Mouse (Mus musculus) embryonic facial prominence, embryonic 13.5 days (tissue): Measurements from ENCODE around the gene Mcrs1. TPM values are rescaled to one million over a fixed set of nuclear protein-coding genes. Genes with fewer than 3 reads are reported as not detected.
"Not testable (repeated sequence)": the region's sequence is repeated elsewhere in the genome, so short reads cannot be mapped to it uniquely, and the experiment has no call there.

Source experiments
- ATAC-seq: fragments of 200-750 bp; cut with Nextera tagmentation; 2 replicates; pipeline ENCODE4 v1.8.0; 2017; ENCODE audit warnings: low read depth; ENCODE audit not compliant: insufficient number of reproducible peaks, insufficient read depth, low FRiP score, low TSS enrichment
- H3K27ac ChIP-seq: fragments of 300-500 bp; sonication (generic); 2 replicates; pipeline ENCODE4 v1.5.1; 2015; ENCODE audit warnings: moderate library complexity, mild to moderate bottlenecking, inconsistent platforms
- H3K27me3 ChIP-seq: fragments of 300-500 bp; sonication (generic); 2 replicates; pipeline ENCODE4 v1.6.1; 2015; ENCODE audit warnings: mild to moderate bottlenecking, inconsistent platforms
- H3K36me3 ChIP-seq: fragments of 300-500 bp; sonication (generic); 2 replicates; pipeline ENCODE4 v1.6.1; 2015; ENCODE audit warnings: mild to moderate bottlenecking, inconsistent platforms
- H3K4me1 ChIP-seq: fragments of 300-500 bp; sonication (generic); 2 replicates; pipeline ENCODE4 v1.6.1; 2015; ENCODE audit warnings: inconsistent platforms
- H3K4me2 ChIP-seq: fragments of 300-500 bp; sonication (generic); 2 replicates; pipeline ENCODE4 v1.6.1; 2015; ENCODE audit warnings: moderate library complexity, mild to moderate bottlenecking, inconsistent platforms
- H3K4me3 ChIP-seq: fragments of 300-500 bp; sonication (generic); 2 replicates; pipeline ENCODE4 v1.5.1; 2015; ENCODE audit warnings: mild to moderate bottlenecking, inconsistent platforms
- H3K9ac ChIP-seq: fragments of 300-500 bp; sonication (generic); 2 replicates; pipeline ENCODE4 v1.6.1; 2015; ENCODE audit warnings: mild to moderate bottlenecking, inconsistent platforms
- H3K9me3 ChIP-seq: fragments of 300-500 bp; sonication (generic); 2 replicates; pipeline ENCODE4 v1.6.1; 2016; ENCODE audit warnings: inconsistent platforms
- WGBS: fragments of 180-500 bp; shearing (Covaris S2); methylation state at CpG from one replicate; pipeline ENCODE4 v1.1.7; 2015; ENCODE audit warnings: mixed read lengths; 5-methylcytosine and 5-hydroxymethylcytosine counted together
- polyA plus RNA-seq: library from polyadenylated mRNA; unstranded; fragments of >200 nt; fragmentation: Nextera tagmentation; extraction: Ambion mirVana; gene quantifications from 2 replicates; pipeline ENCODE4 v1.2.1, GENCODE M21; 2015

Mcrs1 gene
- polyA plus RNA-seq, 1 experiment from 2014 or later: 146 TPM

DNA sequence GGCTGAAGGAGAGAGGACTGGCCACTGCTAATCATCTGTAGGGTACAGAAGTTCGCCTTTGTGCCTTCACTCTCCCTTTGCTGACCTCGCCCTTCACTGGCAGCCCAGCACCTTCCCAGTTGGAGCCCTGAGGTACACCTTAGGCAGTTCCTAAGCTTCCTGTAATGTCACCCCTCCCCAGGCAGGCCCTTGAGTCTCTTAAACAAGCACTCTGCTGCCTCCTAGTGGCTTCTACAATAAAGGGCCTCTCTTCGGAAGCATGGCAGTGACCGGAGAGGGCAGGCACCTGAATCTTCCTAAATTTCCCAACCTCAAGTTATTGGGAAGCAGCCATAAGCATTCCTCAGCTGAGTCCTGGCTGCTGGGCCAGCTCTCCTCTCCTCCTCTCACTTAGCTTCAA, 13.9 kb upstream of the Mcrs1 start:
- no peaks in the 10 kb centered on the region for H3K27me3 ChIP-seq
- no peaks in the 10 kb centered on the region for H3K36me3 ChIP-seq
- H3K9me3 ChIP-seq: no peaks in the 10 kb centered on the region
- no peak for ATAC-seq
- H3K4me2 ChIP-seq: no peak overlapping the region
- 22% methylated on average over 4 of the region's 4 CpGs for WGBS
- H3K4me1 ChIP-seq: no peaks in the 10 kb centered on the region; the same call in 1 of the 2 replicates
- no peak overlapping the region for H3K9ac ChIP-seq
- no peak overlapping the region for H3K27ac ChIP-seq
- no peak overlapping the region for H3K4me3 ChIP-seq

DNA sequence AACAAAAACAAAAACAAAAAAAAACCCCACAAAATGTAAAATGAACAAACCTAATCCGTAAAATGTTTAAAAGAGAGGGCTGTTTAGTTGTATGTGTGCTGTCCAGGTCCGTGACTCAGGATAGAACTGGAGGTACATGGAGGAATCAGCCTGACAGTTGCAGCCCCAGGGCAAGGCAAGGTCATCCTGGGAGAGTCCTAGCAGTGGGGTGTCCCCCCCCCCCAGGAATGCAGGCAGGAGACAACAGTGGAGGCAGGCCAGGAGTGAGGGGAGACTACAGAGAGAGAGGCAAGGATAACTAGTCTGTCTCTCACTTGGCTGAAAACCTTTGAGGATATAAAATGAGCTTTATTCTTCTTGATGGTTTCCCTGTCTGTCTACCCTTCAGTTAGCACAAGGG, 12.6 kb upstream of the Mcrs1 start:
- Histone ChIP-seq H3K27ac (no peak overlapping the region), H3K27me3 (no peaks in the 10 kb centered on the region), H3K4me1 (peaks cover 5% of the 10 kb centered on the region; the same call in 1 of the 2 replicates), H3K4me3 (no peak overlapping the region), H3K9ac (no peak overlapping the region), H3K4me2 (no peak overlapping the region), H3K9me3 (no peaks in the 10 kb centered on the region), H3K36me3 (no peaks in the 10 kb centered on the region)
- WGBS: 49% methylated on average over 2 of the region's 2 CpGs
- no peak for ATAC-seq

DNA sequence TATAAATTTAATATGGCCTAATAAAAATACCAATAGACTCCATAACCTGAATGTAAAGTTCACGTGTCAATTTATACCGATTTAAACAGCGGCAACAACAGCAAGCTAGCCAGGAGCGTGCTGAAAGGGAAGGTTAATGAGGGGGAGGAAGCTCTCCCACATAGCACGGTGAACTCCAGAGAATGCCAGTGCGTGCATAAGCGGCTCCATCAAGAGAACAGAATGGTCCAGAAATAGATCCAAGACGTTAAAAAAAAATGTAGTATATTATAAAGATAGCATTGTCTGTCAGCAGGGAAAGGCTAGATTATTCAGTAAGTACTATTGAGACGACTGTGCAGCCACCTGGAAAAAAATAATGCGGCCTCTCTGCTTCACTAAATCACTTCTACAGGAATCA, 10.9 kb upstream of the Mcrs1 start:
- Histone ChIP-seq H3K4me3 (no peak overlapping the region), H3K9ac (no peak overlapping the region), H3K27ac (no peak overlapping the region), H3K4me1 (peaks cover 5% of the 10 kb centered on the region; the same call in 1 of the 2 replicates), H3K9me3 (no peaks in the 10 kb centered on the region), H3K4me2 (no peak overlapping the region), H3K36me3 (no peaks in the 10 kb centered on the region), H3K27me3 (no peaks in the 10 kb centered on the region)
- ATAC-seq: no peak
- 62% methylated on average over 10 of the region's 10 CpGs for WGBS

DNA sequence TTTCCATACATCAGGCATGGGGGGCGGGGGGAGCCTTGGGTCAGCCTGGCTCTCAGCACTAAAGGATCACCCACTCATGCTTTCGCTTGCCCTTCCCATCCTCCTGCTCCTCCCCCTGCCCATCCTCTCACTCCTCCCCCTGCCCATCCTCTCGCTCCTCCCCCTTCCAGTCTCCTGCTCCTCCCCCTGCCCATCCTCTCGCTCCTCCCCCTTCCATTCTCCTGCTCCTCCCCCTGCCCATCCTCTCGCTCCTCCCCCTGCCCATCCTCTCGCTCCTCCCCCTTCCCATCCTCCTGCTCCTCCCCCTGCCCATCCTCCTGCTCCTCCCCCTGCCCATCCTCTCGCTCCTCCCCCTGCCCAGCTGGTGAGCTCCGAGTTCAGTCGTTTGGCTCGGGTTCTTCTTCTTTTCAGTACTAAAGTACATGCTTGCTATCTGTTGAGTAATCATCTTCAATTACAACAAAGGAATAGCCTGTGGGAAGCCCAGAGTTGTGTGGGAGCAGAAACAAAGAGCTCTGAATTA, 8.0 kb upstream of the Mcrs1 start:
- peak overlapping the region; percentile 57; the same call in 1 of the 2 replicates for H3K27ac ChIP-seq
- H3K36me3 ChIP-seq: no peaks in the 10 kb centered on the region
- peak overlapping the region; percentile 50 for H3K4me2 ChIP-seq
- peak overlapping the region; percentile 17 for H3K4me3 ChIP-seq
- 1% methylated on average over 7 of the region's 10 CpGs for WGBS
- no peaks in the 10 kb centered on the region for H3K9me3 ChIP-seq
- H3K4me1 ChIP-seq: 0 out of 2 replicates have a peak, but pooled peaks cover 5% of the 10 kb centered on the region
- no peaks in the 10 kb centered on the region for H3K27me3 ChIP-seq
- H3K9ac ChIP-seq: no peak overlapping the region
- ATAC-seq: no peak

DNA sequence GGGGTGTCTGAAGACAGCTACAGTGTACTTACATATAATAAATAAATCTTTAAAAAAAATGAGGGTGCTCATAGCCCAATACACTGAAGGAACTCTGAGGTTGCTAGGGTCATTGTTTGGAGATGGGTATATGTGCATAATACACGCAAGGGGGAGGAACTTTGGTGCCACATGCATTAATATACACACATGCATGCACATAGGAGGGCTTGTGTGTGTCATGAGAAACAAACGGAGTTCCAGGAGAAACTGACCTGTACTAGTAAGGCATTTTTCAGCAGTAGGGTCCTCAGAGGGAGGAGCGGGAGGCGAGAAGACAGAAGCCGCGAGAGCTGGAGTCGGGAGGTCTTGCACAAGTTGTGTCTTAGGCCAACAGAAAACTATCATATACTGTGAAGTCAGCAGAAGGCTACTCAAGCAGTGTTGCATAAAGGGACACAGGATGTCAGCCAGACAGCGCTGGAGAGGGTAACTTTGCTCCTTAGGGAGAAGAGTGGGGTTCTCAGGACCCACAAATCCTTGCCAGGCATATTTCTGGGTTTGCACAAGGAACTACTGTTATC, 7.5 kb upstream of the Mcrs1 start:
- H3K36me3 ChIP-seq: no peaks in the 10 kb centered on the region
- peak overlapping the region; percentile 50 for H3K4me2 ChIP-seq
- 61% methylated on average over 8 of the region's 8 CpGs for WGBS
- H3K9me3 ChIP-seq: no peaks in the 10 kb centered on the region
- ATAC-seq: 0 out of 2 replicates have a peak, but pooled peaks have one; percentile 12
- peak overlapping the region; percentile 57; the same call in 1 of the 2 replicates for H3K27ac ChIP-seq
- H3K4me1 ChIP-seq: 0 out of 2 replicates have a peak, but pooled peaks cover 5% of the 10 kb centered on the region
- H3K9ac ChIP-seq: no peak overlapping the region
- no peaks in the 10 kb centered on the region for H3K27me3 ChIP-seq
- peak overlapping the region; percentile 9; the same call in 1 of the 2 replicates for H3K4me3 ChIP-seq

DNA sequence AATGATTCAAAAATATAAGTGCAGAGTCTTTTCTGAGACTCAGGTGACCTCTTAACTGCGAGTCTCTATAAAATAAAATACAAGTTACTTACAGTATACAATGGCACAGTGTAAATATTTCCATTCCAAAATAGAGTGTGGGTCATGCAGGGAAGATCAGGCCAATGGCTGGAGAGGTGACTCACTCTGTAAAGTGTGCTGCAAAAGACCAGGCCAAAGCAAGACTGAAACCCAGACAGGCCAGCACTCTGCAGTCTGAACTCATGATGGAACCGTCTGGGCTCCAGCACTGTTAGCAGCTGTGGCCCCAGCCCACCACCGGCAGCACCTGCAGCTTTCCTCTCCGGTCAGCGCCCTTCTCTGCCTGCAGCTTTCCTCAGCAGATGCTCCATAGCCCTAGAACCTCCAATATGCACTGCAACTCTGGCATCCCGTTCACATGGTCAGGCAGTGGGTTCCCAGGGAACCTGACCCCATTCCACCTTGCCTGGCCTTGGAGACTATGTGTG, 3.5 kb upstream of the Mcrs1 start:
- H3K4me1 ChIP-seq: peaks cover 14% of the 10 kb centered on the region
- no peak overlapping the region for H3K27ac ChIP-seq
- no peak overlapping the region for H3K9ac ChIP-seq
- no peaks in the 10 kb centered on the region for H3K27me3 ChIP-seq
- H3K4me3 ChIP-seq: no peak overlapping the region
- H3K4me2 ChIP-seq: no peak overlapping the region
- ATAC-seq: no peak
- no peaks in the 10 kb centered on the region for H3K36me3 ChIP-seq
- whole genome bisulfite sequencing: 87% methylated on average over 6 of the region's 6 CpGs
- H3K9me3 ChIP-seq: no peaks in the 10 kb centered on the region

DNA sequence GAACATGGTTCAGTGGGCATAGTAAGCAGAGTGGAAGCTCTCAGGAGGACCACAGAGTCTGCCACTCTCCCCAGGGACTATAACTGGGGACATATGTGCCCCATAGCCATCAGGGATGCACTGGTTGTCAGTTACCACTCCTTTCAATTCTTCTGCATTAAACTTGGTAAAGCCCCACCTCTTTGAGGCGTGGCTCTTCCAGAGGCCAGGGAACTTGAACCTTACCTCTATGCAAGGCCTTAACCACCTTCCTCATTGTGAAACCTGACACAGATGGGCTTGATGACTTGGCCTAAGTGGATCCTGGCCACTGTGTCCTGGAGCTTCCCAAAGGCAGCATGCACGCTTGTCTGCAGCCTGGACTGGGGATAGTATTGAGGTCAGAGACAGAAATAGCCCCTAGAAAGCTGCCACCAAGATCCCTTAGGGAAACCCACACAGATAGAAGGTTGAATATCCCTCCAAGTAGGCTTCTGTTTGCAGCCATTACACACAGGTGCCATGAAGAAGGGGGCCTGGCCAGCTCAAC, 2.8 kb upstream of the Mcrs1 start:
- WGBS: 83% methylated on average over 2 of the region's 2 CpGs
- Histone ChIP-seq H3K4me2 (no peak overlapping the region), H3K9me3 (no peaks in the 10 kb centered on the region), H3K27ac (no peak overlapping the region), H3K4me3 (no peak overlapping the region), H3K4me1 (peaks cover 15% of the 10 kb centered on the region), H3K9ac (no peak overlapping the region), H3K36me3 (peaks cover 6% of the 10 kb centered on the region), H3K27me3 (no peaks in the 10 kb centered on the region)
- no peak for ATAC-seq

DNA sequence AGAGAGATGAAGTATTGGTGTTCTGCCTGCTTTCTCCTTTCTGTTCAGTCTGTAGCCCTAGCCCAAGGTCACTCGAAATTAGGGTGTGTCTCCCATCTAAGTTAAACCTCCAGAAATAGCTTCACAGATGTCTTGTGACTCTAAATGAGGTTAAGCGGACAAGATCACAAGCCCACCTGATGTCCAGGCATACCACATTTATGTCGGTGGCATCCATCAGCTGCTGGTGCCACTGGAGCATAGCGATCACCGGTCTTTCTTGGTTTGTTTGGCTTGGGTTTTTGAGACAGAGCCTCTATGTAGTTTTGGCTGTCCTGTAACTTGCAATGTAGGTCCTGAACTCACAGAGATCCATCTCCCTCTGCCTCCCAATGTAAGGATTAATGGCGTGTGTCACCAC, 2.0 kb upstream of the Mcrs1 start:
- Histone ChIP-seq H3K36me3 (peaks cover 13% of the 10 kb centered on the region), H3K9ac (no peak overlapping the region), H3K27ac (no peak overlapping the region), H3K27me3 (no peaks in the 10 kb centered on the region), H3K4me1 (peaks cover 15% of the 10 kb centered on the region), H3K4me2 (no peak overlapping the region), H3K9me3 (no peaks in the 10 kb centered on the region), H3K4me3 (no peak overlapping the region)
- WGBS: 96% methylated on average over 6 of the region's 6 CpGs
- ATAC-seq: no peak

DNA sequence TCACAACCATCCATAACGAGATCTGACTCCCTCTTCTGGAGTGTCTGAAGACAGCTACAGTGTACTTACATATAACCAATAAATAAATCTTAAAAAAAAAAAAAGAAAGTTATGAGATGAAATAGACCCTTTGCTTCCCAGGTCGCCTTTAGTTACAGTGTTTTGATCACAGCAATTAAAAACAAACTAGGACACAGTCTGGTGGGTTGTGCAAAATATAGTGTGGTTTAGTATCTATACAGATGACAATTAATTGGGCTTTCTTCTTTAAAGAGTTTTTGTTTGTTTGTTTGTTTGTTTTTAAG, 1.4 kb upstream of the Mcrs1 start:
- peaks cover 15% of the 10 kb centered on the region for H3K4me1 ChIP-seq
- not testable (repeated sequence) for ATAC-seq, H3K9me3 ChIP-seq, H3K27me3 ChIP-seq, H3K9ac ChIP-seq
- H3K36me3 ChIP-seq: peaks cover 19% of the 10 kb centered on the region
- H3K4me3 ChIP-seq: peak overlapping the region; percentile 57
- WGBS: 36% methylated on average over 2 of the region's 2 CpGs
- H3K4me2 ChIP-seq: peak overlapping the region; percentile 69
- peak overlapping the region; percentile 97; the same call in 1 of the 2 replicates for H3K27ac ChIP-seq

DNA sequence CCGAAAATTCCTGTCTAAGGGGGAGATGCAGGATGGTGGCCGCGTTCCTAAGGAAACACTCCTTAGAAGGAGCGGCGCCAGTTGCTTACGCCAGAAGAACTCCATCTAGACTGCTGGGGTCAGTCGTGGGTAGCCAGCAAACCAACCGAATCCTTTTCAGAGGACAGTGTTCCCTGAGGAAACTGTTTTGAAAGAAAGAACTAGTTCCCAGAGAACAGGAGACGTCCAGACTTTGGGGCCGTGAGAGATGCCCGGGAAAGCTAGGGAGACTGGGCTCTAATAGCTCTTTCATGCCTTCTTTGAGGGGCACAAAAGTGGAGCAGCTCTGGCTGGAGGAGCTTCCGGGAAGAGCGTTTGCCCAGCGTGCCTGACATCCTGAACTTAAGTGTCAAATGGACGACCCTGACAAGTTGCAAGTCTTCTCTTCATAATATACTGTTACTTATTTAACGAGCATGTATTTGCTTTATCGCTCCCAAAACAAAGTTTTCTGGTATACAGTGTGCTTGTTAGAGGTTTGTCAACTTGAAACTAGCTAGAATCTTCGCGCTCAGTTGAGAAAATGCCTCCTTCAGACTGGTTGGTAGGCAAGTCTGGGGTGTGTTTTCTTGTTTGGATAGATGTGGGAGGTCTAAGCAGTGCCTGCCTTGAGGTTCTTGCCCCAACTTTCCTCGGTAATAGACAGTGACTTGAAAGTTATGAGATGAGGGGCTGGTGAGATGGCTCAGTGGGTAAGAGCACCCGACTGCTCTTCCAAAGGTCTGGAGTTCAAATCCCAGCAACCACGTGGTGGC, 817 bp upstream of the Mcrs1 start:
- Histone ChIP-seq H3K4me1 (peaks cover 15% of the 10 kb centered on the region), H3K36me3 (peaks cover 25% of the 10 kb centered on the region), H3K9ac (peak overlapping the region; percentile 73), H3K27me3 (no peaks in the 10 kb centered on the region), H3K27ac (peak overlapping the region; percentile 97), H3K9me3 (no peaks in the 10 kb centered on the region), H3K4me3 (peak overlapping the region; percentile 57), H3K4me2 (peak overlapping the region; percentile 69)
- ATAC-seq: peak; percentile 54
- WGBS: 4% methylated on average over 22 of the region's 22 CpGs

DNA sequence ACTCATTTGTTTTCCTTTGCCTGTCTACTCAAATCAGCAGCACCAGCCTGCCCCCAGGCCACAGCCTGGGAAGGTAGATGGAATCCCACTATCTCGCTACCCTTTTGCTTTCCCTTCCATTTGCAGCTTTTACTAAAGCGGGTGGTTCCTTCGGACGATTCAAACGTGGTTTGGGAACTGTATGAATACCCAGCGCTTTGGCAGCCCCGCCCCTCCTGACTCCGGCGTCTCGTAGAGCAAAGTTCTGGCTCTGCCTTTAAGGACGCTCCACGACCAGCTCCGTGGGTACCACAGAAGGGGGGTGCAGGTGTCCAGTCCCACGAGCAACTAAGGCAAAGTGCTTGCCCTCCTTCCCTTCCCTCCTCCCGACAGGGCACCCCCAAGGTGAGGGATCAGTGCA, 650 bp downstream of the Mcrs1 start:
- peak overlapping the region; percentile 73 for H3K9ac ChIP-seq
- H3K4me1 ChIP-seq: peaks cover 15% of the 10 kb centered on the region
- H3K9me3 ChIP-seq, ATAC-seq, H3K27me3 ChIP-seq: not testable (repeated sequence)
- peak overlapping the region; percentile 97; the same call in 1 of the 2 replicates for H3K27ac ChIP-seq
- H3K4me2 ChIP-seq: peak overlapping the region; percentile 69
- WGBS: under 1% methylated on average over 14 of the region's 15 CpGs
- H3K4me3 ChIP-seq: peak overlapping the region; percentile 57
- peaks cover 40% of the 10 kb centered on the region for H3K36me3 ChIP-seq
